Mouse (Mus musculus) heart, adult 2 months (tissue): ENCODE measurements around the gene Trim25.

Source experiments
- CTCF ChIP-seq: fragments of 200-600 bp; IDR thresholded peaks from 2 replicates; pipeline ENCODE4 v1.8.1; 2022; ENCODE audit warnings: antibody characterized with exemption, mild to moderate bottlenecking, moderate library complexity
- POLR2A ChIP-seq: fragments of 200-500 bp; IDR thresholded peaks from 2 replicates; pipeline ENCODE4 v1.6.1; 2011; ENCODE audit warnings: mild to moderate bottlenecking, low read depth, low read length, control low read depth; ENCODE audit not compliant: insufficient read depth

DNA sequence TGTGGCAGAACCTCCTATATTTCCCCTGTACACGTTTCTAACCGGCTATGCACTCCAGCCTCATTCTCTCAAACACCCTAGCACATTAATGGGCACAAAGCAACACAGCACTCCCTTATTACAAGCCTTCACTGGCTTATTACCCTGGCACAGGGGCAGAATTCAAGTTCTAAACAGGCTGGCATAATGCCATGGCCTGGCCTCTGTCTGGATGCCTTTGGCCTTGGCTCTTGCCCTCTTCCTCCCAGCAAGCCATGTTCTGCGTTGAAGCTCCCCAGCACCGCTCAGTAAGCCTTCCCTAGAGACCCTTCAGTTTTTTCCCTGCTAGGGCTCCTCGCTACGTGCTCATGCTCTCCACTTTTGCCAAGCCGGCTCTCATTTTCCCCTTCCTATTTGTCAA, 43.9 kb downstream of the Trim25 start:
- TF ChIP-seq POLR2A (no peak), CTCF (no peak)
